Mouse (Mus musculus) embryonic stem cell, embryonic (primary cell): ENCODE results near the gene Tnf.

Source experiments
- CTCF ChIA-PET, 4 experiments: fragments of 300-600 bp in 2 of 4; fragments of 350-600 bp in 2 of 4; sonication (Branson Sonifier 250); formaldehyde crosslinking; loops; one replicate each; lab custom pipeline; 2022; ENCODE audit warnings: inconsistent platforms in 2 of 4; lab: Charles Lee
- POLR2A ChIA-PET, 4 experiments: fragments of 300-600 bp in 2 of 4; fragments of 350-600 bp in 2 of 4; sonication (Branson Sonifier 250); formaldehyde crosslinking; loops; one replicate each; lab custom pipeline; 2022; ENCODE audit warnings: antibody characterized with exemption in 4 of 4, inconsistent platforms in 1 of 4; lab: Charles Lee

The Tnf gene

DNA sequence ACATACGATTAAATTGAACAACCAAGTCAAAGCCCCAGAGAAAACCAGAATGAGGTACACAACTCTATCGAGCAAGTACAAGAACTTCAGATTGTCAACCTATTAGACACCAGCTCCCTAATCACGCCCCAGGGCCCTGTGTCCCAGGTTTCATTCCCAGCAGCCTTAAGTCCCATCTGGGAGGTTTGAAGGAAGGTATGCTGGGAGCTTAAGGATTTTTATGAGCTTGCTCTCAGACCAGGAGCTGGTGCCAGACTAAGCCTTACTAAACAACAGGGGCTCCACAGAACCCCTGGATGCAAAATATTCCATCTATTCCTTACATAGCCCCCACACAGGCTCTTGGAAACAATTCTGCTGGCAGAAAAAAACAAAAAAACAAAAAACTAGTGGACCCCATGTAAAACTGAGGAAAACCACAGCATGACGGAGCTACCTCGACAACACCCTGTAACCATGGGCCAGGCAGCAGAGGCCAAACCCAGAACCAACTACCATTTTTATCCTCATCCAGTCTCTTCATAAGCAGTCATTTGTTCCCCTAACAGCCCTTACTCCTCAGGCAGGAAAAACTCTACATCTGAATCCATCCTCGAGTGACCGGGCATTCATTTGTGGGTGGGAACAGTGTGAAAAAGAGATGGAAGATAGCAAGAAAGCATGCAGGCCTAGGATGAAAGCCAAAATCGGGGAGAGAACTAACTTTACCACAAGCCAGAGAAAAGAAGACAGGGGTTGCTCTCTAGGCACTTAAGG is 38.3 kb downstream of the Tnf start:
- ChIA-PET CTCF (interaction anchor here in 2 of 4 experiments (0.5 to 0.9 kb wide), 3 partner anchors 75 to 112 kb away, joined by 3 to 5 read pairs (median 4); no protein-coding TSS in a partner anchor), POLR2A (interaction anchor here (0.6 to 24.9 kb wide), 61 partner anchors 9 to 1260 kb away, joined by 3 to 561 read pairs (median 4); partner anchors contain the start of genes Ddx39b (in 4 of the 4), Csnk2b (in 3 of the 4), Gpank1 (in 3 of the 4) and Atp6v1g2 (in 2 of the 4))

DNA sequence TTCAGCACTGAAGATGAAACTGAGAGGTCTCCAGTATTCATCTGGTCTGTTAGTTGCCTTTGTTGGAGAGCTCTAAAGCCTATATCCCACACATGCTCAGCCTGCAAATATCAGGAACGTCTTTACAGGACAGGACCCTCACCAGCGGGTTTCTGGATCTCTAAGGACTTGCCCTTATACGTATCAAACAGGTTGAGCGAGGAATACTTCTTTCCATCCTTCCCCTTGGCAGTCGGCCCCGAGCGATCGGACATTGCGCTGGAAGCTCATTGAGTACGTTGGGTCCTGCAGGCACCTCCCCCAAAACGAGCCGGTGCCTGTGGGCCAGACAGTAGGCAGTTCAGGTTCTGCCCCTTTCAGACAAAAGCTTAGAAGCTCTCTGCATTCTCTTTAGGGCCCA is 39.1 kb downstream of the Tnf start:
- POLR2A ChIA-PET, result interaction anchor here (0.6 to 24.9 kb wide), 52 partner anchors 8 to 565 kb away, joined by 3 to 561 read pairs (median 4); partner anchors contain the start of genes Ddx39b (in 4 of the 4), Atp6v1g2 (in 2 of the 4), D17H6S53E (in 2 of the 4) and Gpank1 (in 2 of the 4)
- CTCF ChIA-PET, result interaction anchor here in 2 of 4 experiments (0.9 to 1.2 kb wide), 3 partner anchors 26 to 84 kb away, joined by 4 to 5 read pairs (median 4); partner anchors contain the start of gene Lst1 (in 1 of the 2)

DNA sequence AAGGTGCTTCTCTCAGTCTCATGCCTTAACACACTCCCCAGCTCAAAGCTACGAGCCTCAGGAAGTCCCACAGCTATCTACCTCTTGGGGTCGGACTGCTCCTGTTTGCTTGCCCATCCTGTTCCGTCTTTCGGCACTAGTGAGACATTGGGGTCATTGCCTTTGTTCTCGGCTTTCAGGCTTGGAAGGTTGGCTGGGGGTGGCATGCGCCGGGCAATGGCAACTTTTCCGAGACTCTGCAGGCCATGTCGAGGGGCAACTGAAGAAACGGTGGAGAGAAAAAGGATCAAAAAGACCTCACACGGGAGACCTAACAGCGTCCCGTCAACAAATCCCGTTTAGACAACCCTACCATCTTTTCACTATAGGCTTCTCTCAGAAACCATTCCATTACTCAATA is 39.7 kb downstream of the Tnf start:
- POLR2A ChIA-PET, result interaction anchor here (0.6 to 24.9 kb wide), 41 partner anchors 7 to 1037 kb away, joined by 3 to 561 read pairs (median 5); partner anchors contain the start of genes Ddx39b (in 4 of the 4), D17H6S53E (in 2 of the 4), Gpank1 (in 2 of the 4) and Apom (in 1 of the 4)
- CTCF ChIA-PET, result interaction anchor here in 1 of 4 experiments (0.6 to 1.2 kb wide), 2 partner anchors 26 to 210 kb away, joined by 3 to 4 read pairs; partner anchors contain the start of gene Lst1

DNA sequence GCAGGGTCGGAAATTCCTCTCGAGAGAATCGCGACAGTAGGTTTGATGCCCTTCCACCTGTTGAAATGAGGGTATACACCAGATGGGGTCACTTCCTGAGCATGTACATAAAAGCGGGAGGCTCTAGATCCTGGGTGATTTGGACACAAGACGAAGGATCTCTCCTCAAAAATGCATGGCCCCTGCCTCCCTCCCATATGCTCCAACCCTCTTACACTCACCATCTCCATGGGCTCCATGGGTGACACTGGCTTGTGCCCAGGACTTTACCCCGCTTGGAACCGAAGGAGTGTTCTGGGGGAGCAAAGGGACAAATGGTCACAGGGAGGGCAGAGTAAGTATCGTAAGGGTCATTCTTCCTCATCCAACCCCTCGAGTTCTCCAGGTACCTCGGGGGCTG is 40.4 kb downstream of the Tnf start:
- CTCF ChIA-PET, result interaction anchor here in 1 of 4 experiments (0.6 kb wide), 1 partner anchor 209 kb away, joined by 3 read pairs; no protein-coding TSS in a partner anchor

DNA sequence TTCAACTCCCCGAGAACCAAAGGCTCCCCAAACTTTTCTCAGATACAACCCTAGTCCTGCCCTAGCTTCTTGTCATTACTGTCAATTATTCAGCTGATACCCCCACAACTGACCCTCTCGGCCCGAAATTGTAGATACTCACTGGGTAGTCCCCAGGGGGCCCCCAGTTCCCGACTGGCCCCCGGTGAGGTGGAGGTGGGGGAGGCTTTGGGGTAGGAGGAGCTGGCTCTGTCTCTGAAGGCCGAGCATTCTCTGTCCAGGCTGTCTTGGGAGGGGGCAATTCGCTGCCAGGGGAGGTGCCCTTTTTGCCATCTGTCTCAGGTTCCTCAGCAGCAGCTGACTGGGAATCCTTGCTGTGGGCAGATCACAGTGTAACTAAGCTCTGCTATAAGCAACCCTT is 42.2 kb downstream of the Tnf start:
- CTCF ChIA-PET, result interaction anchor here in 3 of 4 experiments (0.6 to 1.3 kb wide), 6 partner anchors 9 to 248 kb away, joined by 3 to 5 read pairs (median 3); no protein-coding TSS in a partner anchor
- POLR2A ChIA-PET, result interaction anchor here (0.7 to 24.9 kb wide), 27 partner anchors 9 to 1251 kb away, joined by 3 to 561 read pairs (median 4); partner anchors contain the start of genes Ddx39b (in 2 of the 4), Apom (in 1 of the 4), Csnk2b (in 1 of the 4) and D17H6S53E (in 1 of the 4)

More for the DNA sequence above, 40.4 kb downstream of the Tnf start:
- POLR2A ChIA-PET, result interaction anchor here (0.6 to 24.9 kb wide), 18 partner anchors 9 to 1036 kb away, joined by 3 to 561 read pairs (median 6); partner anchors contain the start of genes Ddx39b (in 3 of the 4), D17H6S53E (in 1 of the 4) and Gpank1 (in 1 of the 4)

DNA sequence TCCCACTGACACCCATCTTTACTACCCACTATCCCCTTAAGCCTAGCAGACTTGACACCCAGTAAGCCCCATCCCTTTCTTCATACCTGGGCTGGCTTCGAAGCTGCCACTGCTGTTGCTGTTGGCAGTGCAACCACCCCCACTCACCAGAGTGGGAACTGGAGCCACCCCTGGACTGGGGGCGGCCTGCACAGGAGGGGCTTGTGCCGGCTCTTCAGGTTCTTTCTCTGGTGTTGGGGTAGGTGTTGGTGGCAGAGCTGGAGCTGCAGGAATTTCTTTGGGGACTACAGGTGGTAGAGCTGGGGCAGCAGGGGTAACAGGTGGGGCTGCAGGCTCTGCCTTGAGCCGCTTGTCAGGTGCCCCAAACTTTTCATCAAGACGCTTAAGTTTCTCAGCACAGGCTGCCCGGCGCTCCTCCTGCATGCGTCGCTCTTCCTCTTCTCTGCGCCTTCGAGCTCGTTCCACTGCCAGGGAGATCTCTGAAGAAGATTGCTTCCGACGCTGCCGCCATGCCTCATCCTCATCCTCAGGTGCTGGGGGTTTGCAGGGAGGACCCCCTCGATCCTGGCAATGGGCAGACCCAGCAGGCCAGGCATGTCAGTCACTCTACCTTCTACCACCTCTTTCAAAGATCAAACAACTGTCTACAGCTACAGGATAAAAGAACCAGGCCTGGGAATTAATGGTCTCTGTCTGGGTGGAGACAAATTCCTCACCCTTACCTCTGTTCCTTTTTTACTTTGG is 42.8 kb downstream of the Tnf start:
- POLR2A ChIA-PET, result interaction anchor here (0.7 to 24.9 kb wide), 28 partner anchors 10 to 1250 kb away, joined by 3 to 561 read pairs (median 4); partner anchors contain the start of genes Ddx39b (in 2 of the 4), Apom (in 1 of the 4), Csnk2b (in 1 of the 4) and D17H6S53E (in 1 of the 4)
- CTCF ChIA-PET, result interaction anchor here in 3 of 4 experiments (0.6 to 1.3 kb wide), 4 partner anchors 10 to 247 kb away, joined by 3 to 5 read pairs (median 3); no protein-coding TSS in a partner anchor

DNA sequence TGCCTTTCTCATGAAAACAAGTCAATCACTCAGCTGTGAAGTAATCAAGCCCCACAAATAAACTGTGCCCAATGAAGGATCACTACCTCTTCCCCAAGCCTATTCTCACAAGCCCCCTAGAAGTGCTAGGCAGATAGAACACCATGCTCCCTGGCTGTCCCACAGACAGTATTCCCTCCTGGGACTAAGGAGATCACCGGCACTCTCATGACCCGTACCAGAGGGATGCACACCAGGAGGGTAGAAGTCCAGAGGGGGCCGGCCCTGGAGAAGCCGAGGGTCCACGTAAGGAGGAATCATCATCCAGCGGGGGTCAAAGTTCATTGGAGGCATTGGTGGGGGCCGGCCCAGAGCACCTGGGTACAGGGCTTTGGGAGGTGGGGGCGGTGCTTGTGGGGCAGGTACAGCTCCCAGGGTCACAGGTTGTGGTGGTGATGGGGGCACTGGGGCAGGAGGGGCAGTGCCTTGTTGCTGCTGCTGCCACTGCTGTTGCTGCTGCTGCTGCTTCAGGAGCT is 44.1 kb downstream of the Tnf start:
- POLR2A ChIA-PET, result interaction anchor here in 3 of 4 experiments (1.0 to 24.9 kb wide), 7 partner anchors 9 to 205 kb away, joined by 3 to 561 read pairs (median 252); partner anchors contain the start of gene Ddx39b (in 2 of the 3)

DNA sequence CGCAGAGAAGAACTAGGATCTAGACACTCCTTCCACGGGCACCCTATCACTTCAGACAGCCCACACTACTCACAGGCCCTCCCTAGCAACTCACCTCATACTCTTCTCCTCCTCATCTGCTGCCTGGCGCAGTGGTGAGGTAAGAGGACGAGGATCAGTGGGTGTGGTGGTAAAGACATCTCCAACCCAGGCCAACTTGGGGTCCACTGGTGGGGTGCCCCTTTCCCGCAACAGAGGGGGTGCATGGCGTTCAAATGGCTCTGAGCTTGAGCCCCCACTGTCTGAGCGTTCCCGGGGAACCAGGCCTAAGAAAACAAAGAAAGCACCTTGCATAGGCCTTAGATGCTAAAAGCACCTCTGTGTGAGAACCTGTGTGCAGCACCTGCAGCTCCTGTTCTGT is 44.6 kb downstream of the Tnf start:
- ChIA-PET POLR2A (interaction anchor here (0.9 to 24.9 kb wide), 11 partner anchors 8 to 205 kb away, joined by 3 to 561 read pairs (median 16); partner anchors contain the start of genes Ddx39b (in 2 of the 4), Csnk2b (in 1 of the 4) and Gpank1 (in 1 of the 4)), CTCF (interaction anchor here in 2 of 4 experiments (0.5 to 1.4 kb wide), 3 partner anchors 12 to 380 kb away, joined by 4 to 8 read pairs (median 4); no protein-coding TSS in a partner anchor)

More for the DNA sequence above, 44.1 kb downstream of the Tnf start:
- CTCF ChIA-PET, result no interaction called here

DNA sequence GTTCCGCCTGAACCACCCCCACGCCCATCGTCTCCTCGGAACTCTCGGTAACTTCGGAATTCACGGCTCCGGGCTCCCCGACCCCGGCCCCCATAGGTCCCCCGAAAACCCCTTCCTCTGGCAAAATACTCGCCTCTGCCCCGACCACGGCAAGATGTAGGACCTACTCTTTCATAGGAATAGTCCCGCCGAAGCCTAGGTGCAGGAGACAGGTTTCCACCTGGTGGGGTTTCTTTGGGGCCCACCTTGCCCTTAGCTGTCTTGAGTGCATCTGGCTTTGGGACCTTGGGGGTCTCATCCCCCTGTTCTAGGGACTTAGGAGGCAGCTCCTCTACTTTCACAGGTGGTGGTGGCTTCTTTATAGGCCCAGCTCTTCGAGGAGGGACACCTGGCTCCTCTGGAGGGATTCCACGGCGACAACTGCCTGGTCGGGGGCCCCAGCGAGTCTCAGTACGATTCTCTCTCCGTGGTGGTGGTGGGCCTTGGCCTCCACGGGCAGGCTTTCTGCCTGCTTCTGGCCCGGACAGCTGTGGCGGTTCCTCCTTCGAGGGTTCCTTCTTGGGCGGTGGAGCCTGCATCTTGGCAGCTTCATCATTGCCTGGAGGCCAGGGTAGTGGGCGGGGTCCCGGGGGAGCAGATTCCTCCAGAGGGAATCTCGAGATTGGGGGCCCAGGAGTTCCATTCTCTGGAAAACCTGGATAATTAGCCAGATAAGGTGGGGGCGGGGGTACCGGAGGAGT is 45.2 kb downstream of the Tnf start:
- CTCF ChIA-PET, result interaction anchor here in 3 of 4 experiments (0.5 to 2.5 kb wide), 5 partner anchors 10 to 380 kb away, joined by 4 to 9 read pairs (median 8); no protein-coding TSS in a partner anchor
- POLR2A ChIA-PET, result interaction anchor here (0.5 to 24.9 kb wide), 21 partner anchors 1 to 251 kb away, joined by 3 to 561 read pairs (median 6); partner anchors contain the start of genes Apom (in 2 of the 4), D17H6S53E (in 2 of the 4), Ddx39b (in 2 of the 4) and Csnk2b (in 1 of the 4)

DNA sequence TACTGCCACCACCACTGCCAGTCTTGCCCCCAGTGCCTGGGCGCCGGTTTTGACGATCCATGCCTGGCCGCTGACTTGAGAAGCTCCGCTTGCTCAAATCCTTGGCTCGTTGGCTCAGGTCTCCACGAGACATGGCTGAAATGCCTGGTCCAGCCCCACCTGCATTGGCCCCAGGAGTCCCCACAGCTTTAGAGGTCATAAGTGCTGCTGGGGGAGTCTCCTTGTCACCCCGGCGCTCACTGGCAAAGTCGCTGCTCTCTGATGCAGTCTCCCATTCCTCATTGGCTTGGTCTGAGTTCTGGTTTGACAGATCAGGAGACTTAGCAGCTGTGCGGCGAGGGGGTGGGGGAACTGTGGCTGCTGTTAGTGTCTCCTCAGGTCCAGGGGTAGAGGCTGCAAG is 46.4 kb downstream of the Tnf start:
- ChIA-PET CTCF (interaction anchor here in 2 of 4 experiments (1.0 to 2.5 kb wide), 3 partner anchors 11 to 13 kb away, joined by 6 to 15 read pairs (median 8); no protein-coding TSS in a partner anchor), POLR2A (interaction anchor here (0.6 to 24.9 kb wide), 27 partner anchors 2 to 1909 kb away, joined by 3 to 561 read pairs (median 6); partner anchors contain the start of genes D17H6S53E (in 3 of the 4), Ddx39b (in 3 of the 4), Prrc2a (in 3 of the 4) and Apom (in 1 of the 4))

DNA sequence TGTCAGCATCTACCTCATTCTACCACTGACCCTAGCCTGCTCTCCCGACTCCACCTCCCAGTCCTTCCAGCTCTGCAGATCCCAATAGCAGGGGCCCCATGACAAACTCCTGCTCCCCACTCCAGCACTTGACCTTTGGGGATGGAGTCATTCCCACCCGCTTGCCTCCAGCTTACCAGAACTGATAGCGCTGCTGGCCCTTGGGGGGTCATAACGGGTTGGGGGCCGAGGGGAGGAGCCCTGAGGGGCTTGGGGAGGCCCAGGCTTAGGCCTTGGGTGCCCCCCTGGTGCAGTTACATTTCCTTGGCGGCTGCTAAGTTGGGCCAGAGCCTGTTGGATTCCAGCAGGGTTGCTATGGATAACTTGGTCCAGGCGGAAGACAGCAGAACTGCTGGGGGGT is 47.2 kb downstream of the Tnf start:
- POLR2A ChIA-PET, result interaction anchor here (0.6 to 24.9 kb wide), 25 partner anchors 3 to 735 kb away, joined by 3 to 561 read pairs (median 7); partner anchors contain the start of genes Ddx39b (in 4 of the 4), Prrc2a (in 3 of the 4), D17H6S53E (in 2 of the 4) and Apom (in 1 of the 4)
- CTCF ChIA-PET, result interaction anchor here in 2 of 4 experiments (1.7 to 2.5 kb wide), 2 partner anchors 12 to 14 kb away, joined by 6 to 15 read pairs (median 9); no protein-coding TSS in a partner anchor

DNA sequence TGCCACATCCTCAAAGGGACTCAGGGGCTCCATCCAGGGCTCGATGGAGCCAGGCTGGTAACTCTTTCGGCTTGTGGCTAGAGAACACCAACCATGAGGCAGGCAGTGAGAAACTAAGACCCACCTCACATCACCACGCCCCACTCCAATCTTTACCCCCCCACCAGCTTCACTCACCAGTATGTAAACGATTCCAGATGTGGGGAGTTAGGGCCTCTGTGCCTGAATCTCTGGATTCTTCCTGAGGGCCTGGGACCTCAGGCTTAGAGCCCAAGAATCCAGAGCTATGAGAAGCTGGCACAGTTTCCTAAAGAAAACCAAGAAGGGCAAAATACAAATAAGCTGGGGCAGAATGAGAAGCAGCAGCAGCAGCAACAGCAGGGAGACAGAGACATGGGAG is 47.9 kb downstream of the Tnf start:
- ChIA-PET CTCF (interaction anchor here in 1 of 4 experiments (2.4 kb wide), 1 partner anchor 15 kb away, joined by 15 read pairs; no protein-coding TSS in a partner anchor), POLR2A (interaction anchor here (0.6 to 24.9 kb wide), 18 partner anchors 3 to 736 kb away, joined by 3 to 561 read pairs (median 8); partner anchors contain the start of genes Ddx39b (in 3 of the 4) and Prrc2a (in 3 of the 4))

DNA sequence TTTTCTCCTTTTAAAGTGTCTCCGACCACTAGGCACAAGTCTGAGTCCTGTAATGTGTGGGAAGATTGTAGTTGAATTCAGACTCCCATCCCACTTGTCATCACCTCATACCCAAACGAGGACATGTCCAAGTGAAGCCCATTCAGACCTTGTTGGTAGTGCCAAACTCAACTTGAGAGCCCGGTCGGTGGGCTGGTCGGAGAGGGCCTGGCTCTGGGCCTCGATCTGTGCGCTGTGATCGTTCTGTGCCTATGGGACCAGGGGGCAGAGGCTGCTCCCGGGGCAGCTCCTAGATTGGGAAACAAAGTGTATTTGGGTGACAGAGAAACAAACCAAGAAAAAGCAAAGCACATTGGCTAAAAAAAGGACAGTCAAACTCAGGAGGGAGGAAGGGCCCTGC is 48.7 kb downstream of the Tnf start:
- CTCF ChIA-PET, result interaction anchor here in 2 of 4 experiments (0.7 to 1.0 kb wide), 2 partner anchors 15 to 93 kb away, joined by 3 read pairs; no protein-coding TSS in a partner anchor
- POLR2A ChIA-PET, result interaction anchor here (0.7 to 24.9 kb wide), 12 partner anchors 4 to 191 kb away, joined by 3 to 561 read pairs (median 5); partner anchors contain the start of genes Ddx39b (in 2 of the 4) and Prrc2a (in 1 of the 4)

DNA sequence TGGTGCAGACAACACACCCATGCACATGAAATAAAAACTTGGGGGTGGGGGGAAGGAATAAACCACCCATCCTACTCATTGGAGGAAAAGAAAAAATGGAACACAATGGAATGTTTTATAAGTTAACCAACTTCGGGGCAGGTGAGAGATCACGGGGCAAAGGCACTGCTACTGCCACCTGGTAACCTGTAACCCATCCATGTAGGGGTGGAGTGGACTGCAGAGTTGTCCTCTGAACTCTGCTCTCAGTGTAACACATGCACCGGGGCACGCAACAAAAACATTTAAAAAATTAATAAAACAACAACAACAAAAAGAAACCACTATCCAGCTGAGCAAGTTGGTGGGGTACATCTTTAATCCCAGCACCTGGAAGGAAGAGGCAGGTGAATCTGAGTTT is 49.7 kb downstream of the Tnf start:
- CTCF ChIA-PET, result interaction anchor here in 2 of 4 experiments (1.0 kb wide), 2 partner anchors 16 to 17 kb away, joined by 3 read pairs; no protein-coding TSS in a partner anchor

More for the DNA sequence above, 49.7 kb downstream of the Tnf start:
- POLR2A ChIA-PET, result interaction anchor here (0.8 to 24.9 kb wide), 11 partner anchors 5 to 104 kb away, joined by 3 to 561 read pairs (median 5); partner anchors contain the start of genes Ddx39b (in 2 of the 4) and Prrc2a (in 1 of the 4)
